Mouse (Mus musculus) embryonic fibroblast, embryonic 13.5 days (primary cell): Measurements from ENCODE around the gene Nrm.

Source experiments
- CTCF ChIP-seq: IDR thresholded peaks from 2 replicates; pipeline ENCODE4 v1.5.1; 2011; ENCODE audit warnings: mild to moderate bottlenecking, control low read depth, low read length, moderate library complexity, borderline replicate concordance; ENCODE audit not compliant: insufficient read depth
- POLR2A ChIP-seq: IDR thresholded peaks from 2 replicates; pipeline ENCODE4 v1.6.1; 2011; ENCODE audit warnings: low read depth, mild to moderate bottlenecking, control low read depth, low read length, moderate library complexity

DNA sequence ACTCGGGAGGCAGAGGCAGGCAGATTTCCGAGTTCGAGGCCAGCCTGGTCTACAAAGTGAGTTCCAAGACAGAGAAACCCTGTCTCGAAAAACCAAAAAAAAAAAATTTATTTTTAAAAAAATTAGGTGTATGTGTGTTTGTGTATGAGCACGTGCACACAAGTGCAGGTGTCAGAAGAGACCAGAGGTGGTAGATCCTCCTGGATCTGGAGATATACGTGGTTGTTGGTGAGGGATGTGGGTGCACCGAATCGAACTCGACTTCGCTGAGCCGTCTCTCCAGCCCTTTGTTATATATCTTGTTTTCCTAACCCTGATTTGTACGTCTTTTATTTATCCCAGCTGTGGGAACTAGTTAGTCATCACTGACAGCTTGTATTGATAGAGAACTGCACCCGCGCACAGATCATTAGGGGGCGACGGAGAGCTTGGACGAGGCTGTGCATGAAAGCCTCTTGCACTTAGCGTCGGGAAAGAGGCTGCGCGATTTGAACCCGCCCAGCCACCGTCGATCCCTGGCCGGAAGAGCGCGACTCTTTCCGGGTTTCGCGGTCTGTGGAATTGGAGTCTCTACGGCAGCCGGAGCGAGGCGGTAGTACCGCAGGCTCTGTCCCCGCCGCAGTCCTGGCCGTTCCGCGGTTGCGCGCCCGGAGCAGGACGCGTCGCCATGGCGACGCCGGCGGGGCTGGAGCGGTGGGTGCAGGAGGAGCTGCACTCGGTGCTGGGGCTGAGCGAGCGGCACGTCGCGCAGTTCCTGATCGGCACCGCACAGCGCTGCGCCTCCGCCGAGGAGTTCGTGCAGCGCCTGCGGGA, 18.3 kb downstream of the Nrm start, which contains the start of gene Dhx16:
- peak; percentile 70 for TF ChIP-seq CTCF
- TF ChIP-seq POLR2A = peak; percentile 52
